Mouse (Mus musculus): ENCODE measurements around the gene Rasl12.
A peak's percentile ranks its signal among the peaks of the same experiment; 100 is the strongest.

Rasl12 gene

DNA sequence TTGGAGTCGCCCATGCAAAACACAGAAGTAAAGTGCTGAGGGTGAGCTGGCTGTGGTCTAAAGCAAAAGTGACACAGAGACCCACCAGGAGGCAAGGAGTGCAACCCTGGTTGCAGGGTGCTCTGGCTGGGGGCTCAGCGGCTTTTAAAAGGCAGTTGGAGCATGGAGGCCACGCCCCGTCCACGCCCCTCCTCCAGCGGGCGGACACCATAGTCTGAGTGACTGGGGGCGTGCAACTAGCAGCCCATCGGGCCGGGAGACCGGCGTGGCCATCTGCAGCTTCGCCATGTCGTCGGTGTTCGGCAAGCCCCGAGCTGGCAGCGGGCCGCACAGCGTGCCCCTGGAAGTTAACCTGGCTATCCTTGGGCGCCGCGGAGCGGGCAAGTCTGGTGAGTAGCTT, at the start of gene Rasl12:
Rasl12 (plus strand) TSS at position 228 of the 400 bp plus-strand sequence.
- peak; percentile 78 for DNase-seq (ENCODE audit: low spot score)

GRCm38 (mm10) chr9:65353251-65353650, 45.1 kb upstream of the Rasl12 start:
- DNase-seq (ENCODE audit: low spot score) = no peak

- DNase-seq (ENCODE audit: low spot score) = no peak
These were observed 41.7 kb upstream of the Rasl12 start for GRCm38 (mm10) chr9:65356561-65356960.

DNA sequence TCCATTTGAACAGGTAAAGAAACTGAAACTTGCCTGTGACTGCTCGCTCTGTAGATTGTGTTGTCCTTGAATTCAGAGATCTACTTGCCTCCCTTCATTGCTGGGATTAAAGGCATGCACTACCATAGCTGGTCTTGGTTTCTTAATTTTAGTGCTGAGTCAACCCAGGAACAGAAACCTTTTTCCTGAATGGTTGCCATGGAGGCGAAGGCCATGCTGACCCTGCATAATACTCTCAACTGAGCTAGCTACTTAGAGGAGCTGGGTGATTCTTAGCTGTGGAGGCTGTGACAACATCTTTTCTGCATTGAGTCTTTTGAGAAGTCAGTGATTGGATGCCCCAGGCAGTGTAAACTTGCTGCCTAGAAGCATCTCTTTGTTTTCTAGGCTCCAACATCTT, 41.3 kb upstream of the Rasl12 start:
- no peak for DNase-seq (ENCODE audit: low spot score)

GRCm38 (mm10) chr9:65358956-65359480, 39.3 kb upstream of the Rasl12 start:
- DNase-seq (ENCODE audit: low spot score) = no peak

GRCm38 (mm10) chr9:65360641-65361448, 37.5 kb upstream of the Rasl12 start, which contains the start of gene Ubap1l:
Ubap1l (plus strand) TSS chr9:65361041.
- DNase-seq (ENCODE audit: low spot score) = no peak

- no peak for DNase-seq (ENCODE audit: low spot score)
These were observed 34.6 kb upstream of the Rasl12 start for GRCm38 (mm10) chr9:65363684-65364083.

- DNase-seq (ENCODE audit: low spot score) = no peak
These were observed 32.6 kb upstream of the Rasl12 start for GRCm38 (mm10) chr9:65365721-65366120.

DNA sequence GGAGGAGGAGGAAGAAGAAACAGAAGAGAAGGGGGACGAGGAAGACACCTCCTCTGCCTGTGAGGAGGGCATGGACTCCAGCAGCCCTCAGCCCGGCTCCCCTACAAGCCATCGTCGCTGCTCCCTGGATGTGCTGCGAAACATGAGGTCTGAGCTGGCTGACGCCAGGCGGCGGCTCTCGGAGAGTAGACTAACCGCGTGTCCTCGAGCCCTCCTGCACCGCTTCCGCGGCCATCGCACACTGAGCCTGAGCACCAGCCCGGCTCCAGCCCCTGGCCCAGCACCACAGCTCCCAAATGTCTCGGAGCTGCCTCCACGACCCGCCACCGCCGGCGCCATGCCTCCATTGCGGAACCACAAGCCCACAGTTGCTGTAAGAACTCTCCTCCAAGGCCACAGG, 26.6 kb upstream of the Rasl12 start:
- DNase-seq (ENCODE audit: low spot score) = no peak

- DNase-seq (ENCODE audit: low spot score) = peak; percentile 43
These were observed 25.9 kb upstream of the Rasl12 start for GRCm38 (mm10) chr9:65372449-65372848.

DNA sequence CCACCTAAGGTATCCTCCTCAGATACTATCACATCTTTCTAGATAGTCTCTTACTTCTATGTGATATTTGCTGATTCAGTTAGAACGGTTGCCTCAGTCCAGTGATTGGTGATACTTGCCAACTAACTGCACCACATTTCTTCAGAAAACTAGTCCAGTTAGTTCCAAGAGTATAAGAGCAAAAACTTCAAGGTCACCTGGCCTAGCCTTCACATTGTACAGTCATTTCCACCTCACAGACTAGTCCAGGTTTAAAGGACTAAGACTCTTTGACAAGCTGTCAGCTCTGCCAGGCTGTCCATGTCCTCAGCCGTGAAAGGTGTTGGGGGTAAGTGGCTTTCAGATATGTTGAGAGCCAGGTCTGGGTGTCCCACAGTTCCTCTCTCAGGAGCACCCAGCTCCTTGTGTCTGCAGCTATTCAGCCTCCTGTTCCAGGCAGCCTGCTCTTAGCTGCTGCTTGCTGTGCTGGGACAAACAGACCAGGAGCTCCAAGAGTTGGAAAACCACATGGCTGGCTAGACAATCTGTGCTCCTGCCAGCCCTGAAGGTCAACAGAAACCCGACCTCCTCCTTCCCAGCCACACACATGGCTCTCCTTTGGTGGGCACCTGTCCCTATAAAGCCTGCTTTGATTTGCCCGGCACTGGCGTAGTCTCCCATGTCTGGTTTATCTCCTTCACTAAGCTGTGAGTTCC, 23.7 kb upstream of the Rasl12 start:
- DNase-seq (ENCODE audit: low spot score) = no peak

DNA sequence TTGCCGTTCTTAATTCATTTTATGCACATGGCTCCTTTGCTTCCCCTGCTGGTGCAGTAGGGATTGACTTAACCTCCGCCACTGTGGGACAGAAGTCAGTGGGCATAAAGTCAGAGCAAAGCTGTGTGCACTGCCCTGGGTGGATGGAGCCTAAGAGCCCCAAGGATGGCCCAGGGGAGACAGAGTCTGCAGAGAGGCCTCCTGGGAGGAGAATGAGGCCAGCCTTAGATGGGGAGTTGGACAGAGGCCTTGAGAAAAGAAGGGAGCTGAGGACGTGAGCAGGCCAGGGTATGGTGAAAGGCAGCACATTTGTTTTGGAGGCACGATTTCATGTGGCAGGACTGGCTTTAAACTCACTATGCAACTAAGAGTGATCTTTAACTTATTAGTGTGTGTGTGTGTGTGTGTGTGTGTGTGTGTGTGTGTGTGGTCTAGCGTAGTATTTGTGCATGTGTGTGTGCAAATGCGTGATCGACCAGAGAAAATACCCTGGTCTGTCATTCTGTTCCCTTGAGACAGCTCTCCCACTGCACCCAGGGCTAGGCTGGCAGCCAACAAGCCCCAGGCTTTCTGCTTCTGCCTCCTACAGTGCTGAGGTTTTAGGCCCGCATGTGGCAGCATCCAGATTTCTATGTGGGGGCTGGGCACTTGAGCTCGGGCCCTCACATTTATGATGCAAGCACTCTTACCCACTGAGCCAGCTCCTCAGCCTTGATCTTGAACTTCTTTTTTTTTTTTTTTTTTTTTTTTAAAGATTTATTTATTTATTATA, 23.0 kb upstream of the Rasl12 start:
- no peak for DNase-seq (ENCODE audit: low spot score)

GRCm38 (mm10) chr9:65381017-65381590, 17.2 kb upstream of the Rasl12 start:
- peak; percentile 30 for DNase-seq (ENCODE audit: low spot score)

DNA sequence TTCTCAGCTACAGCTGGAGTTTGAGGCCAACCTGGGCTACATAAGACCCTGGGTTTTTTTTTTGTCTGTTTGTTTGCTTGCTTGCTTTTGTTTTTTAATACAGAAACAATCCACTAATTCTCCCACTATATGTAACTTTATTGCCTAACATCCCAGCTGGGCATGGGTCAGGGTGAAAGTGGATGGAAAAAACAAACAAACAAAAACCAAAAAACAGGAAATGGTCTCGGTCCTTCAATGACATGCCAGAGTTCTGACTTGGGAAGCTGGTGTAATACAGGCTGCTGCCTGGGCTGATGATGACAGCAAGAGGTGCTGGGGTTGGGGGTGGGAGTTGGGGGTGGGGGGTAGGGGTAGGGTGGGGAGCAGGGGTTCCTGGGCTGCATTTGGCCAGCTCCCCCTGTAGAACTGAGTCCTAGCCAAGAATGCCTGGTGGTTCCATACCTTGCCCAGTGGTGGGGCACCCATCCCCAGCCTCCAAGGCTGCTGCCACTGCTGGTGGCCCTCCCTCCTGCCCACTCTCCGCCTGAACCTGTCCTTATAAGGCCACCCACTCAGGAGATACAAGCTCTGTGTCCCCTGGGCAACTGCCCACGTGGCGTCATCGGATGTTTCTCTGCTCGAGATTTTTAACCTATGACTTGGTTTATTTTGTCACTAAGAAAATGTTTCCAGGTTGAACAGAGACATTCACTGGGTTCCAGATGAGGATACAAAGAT, 16.1 kb upstream of the Rasl12 start:
- no peak for DNase-seq (ENCODE audit: low spot score)

DNA sequence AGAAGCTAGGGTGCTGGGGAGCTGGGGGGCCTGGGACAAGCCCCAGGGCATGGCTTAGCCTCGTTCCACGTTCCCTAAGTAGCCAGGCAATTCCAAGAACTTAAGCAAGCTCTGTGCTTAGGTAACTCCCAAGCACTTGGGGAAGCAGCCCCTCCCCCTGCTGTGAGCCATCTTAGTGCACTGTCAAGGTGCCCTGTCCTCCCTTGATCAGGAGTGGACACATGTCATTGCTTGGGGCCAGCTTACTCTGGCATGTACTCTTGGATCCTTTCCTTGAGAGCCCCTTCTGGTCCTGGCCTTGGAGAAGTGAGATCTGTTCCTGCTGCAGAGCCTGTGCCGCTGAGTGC, 15.6 kb upstream of the Rasl12 start:
- no peak for DNase-seq (ENCODE audit: low spot score)

- DNase-seq (ENCODE audit: low spot score) = peak; percentile 44
These were observed 14.0 kb upstream of the Rasl12 start for GRCm38 (mm10) chr9:65384276-65384675.

GRCm38 (mm10) chr9:65386373-65387140, 11.7 kb upstream of the Rasl12 start:
- DNase-seq (ENCODE audit: low spot score) = peak; percentile 71

GRCm38 (mm10) chr9:65390752-65391612, 7.3 kb upstream of the Rasl12 start:
- no peak for DNase-seq (ENCODE audit: low spot score)

GRCm38 (mm10) chr9:65391613-65391964, 6.7 kb upstream of the Rasl12 start, which contains the start of gene Kbtbd13:
Kbtbd13 (minus strand) TSS chr9:65391652.
- no peak for DNase-seq (ENCODE audit: low spot score)
